Mouse (Mus musculus) liver, embryonic 15.5 days (tissue): ENCODE data around the gene Kdelr3. TPM values are rescaled to one million over a fixed set of nuclear protein-coding genes. Genes with fewer than 3 reads are reported as not detected.

Experiments
- ATAC-seq: fragments of 200-750 bp; cut with Nextera tagmentation; 2 replicates; pipeline ENCODE4 v1.8.0; 2017; ENCODE audit warnings: moderate number of reproducible peaks, mild to moderate bottlenecking, moderate library complexity; ENCODE audit not compliant: insufficient read depth
- H3K27ac ChIP-seq: fragments of 300-500 bp; sonication (generic); replicated peaks from 2 replicates; pipeline ENCODE4 v1.5.1; 2015; ENCODE audit warnings: mild to moderate bottlenecking, inconsistent platforms
- H3K27me3 ChIP-seq: fragments of 300-500 bp; sonication (generic); 2 replicates; pipeline ENCODE4 v1.6.1; 2015; ENCODE audit warnings: mild to moderate bottlenecking, inconsistent platforms
- H3K36me3 ChIP-seq: fragments of 300-500 bp; sonication (generic); replicated peaks from 2 replicates; pipeline ENCODE4 v1.6.1; 2015; ENCODE audit warnings: moderate library complexity, mild to moderate bottlenecking, inconsistent platforms
- H3K4me1 ChIP-seq: fragments of 300-500 bp; sonication (generic); replicated peaks from 2 replicates; pipeline ENCODE4 v1.6.1; 2015; ENCODE audit warnings: inconsistent platforms
- H3K4me2 ChIP-seq: fragments of 300-500 bp; sonication (generic); 2 replicates; pipeline ENCODE4 v1.6.1; 2015; ENCODE audit warnings: moderate library complexity, mild to moderate bottlenecking, inconsistent platforms
- H3K4me3 ChIP-seq: fragments of 300-500 bp; sonication (generic); replicated peaks from 2 replicates; pipeline ENCODE4 v1.5.1; 2015; ENCODE audit warnings: mild to moderate bottlenecking, inconsistent platforms
- H3K9ac ChIP-seq: fragments of 300-500 bp; sonication (generic); 2 replicates; pipeline ENCODE4 v1.6.1; 2015; ENCODE audit warnings: moderate library complexity, mild to moderate bottlenecking, inconsistent platforms
- H3K9me3 ChIP-seq: fragments of 300-500 bp; sonication (generic); replicated peaks from 2 replicates; pipeline ENCODE4 v1.6.1; 2016; ENCODE audit warnings: inconsistent platforms
- WGBS: fragments of 180-500 bp; shearing (Covaris S2); methylation state at CpG from one replicate; pipeline ENCODE4 v1.1.7; 2015; ENCODE audit warnings: mixed read lengths; ENCODE audit not compliant: insufficient replicate concordance; 5-methylcytosine and 5-hydroxymethylcytosine counted together
- microRNA-seq: library from miRNA; unstranded; fragments of <30 nt; microRNA quantifications from one replicate; pipeline ENCODE4, GENCODE M21; 2016
- polyA plus RNA-seq: library from polyadenylated mRNA; unstranded; fragments of >200 nt; fragmentation: Nextera tagmentation; extraction: Ambion mirVana; gene quantifications from 2 replicates; pipeline ENCODE4 v1.2.1, GENCODE M21; 2015

Kdelr3 gene
- polyA plus RNA-seq, 1 experiment from 2014 or later, result 5.3 TPM

DNA sequence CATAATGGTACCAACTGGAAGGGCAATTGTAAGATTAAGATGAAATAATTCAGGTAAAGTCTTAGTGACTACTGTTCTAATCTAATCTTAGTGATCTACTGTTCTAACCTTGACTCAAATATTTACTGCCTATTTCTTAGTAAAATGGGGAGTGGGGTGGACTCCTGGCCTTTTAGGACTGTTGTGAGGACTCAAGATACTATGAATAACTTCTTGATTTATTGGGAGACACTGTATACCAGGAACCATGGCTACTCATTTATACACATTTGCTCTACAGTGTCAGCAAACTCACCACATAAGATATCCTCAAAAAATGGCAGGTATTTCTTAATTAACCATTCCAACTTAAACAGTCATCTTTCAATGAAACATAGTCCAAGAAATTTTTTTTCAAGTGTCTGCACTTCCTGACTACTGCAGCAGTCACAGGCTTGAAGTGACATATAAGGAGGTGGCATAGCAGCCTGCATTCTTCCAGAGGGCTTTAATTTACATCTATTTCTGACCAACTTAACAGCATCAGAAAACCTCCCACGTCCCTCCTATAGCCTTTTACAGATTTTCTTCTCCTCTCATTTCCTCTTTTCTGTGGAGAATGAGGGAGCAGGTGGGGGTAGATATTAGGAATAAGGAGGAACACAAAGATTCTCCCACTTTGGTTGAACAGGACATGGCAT, 59.5 kb downstream of the Kdelr3 start:
- Histone ChIP-seq H3K36me3 (no peaks in the 10 kb centered on the region), H3K27me3 (no peaks in the 10 kb centered on the region), H3K9me3 (no peaks in the 10 kb centered on the region), H3K9ac (no peak overlapping the region), H3K4me3 (no peak overlapping the region), H3K27ac (no peak overlapping the region), H3K4me1 (no peaks in the 10 kb centered on the region), H3K4me2 (no peak overlapping the region)
- 20% methylated on average over 1 of the region's 1 CpGs for WGBS
- ATAC-seq, result no peak

- no peaks in the 10 kb centered on the region for H3K36me3 ChIP-seq
- no peak overlapping the region for H3K9ac ChIP-seq
- 69% methylated on average over 2 of the region's 2 CpGs for WGBS
These were observed 60.7 kb downstream of the Kdelr3 start for GRCm38 (mm10) chr15:79576947-79577346.

More at GRCm38 (mm10) chr15:79576947-79577346, 60.7 kb downstream of the Kdelr3 start:
- Histone ChIP-seq H3K4me3 (no peak overlapping the region), H3K4me1 (no peaks in the 10 kb centered on the region), H3K27ac (no peak overlapping the region), H3K9me3 (no peaks in the 10 kb centered on the region), H3K4me2 (no peak overlapping the region), H3K27me3 (no peaks in the 10 kb centered on the region)
- no peak for ATAC-seq

Small RNAs within 50 kb of the gene (microRNA-seq; reads per million reads assigned to microRNA genes)
- gene Gm44302, result not detected

Other genes starting within 250 kb of the Kdelr3 start
- gene Baiap2l2, start 230.9 kb upstream of the Kdelr3 start, polyA plus RNA-seq, result 2.4 and 2.7 TPM in 2 replicates
- gene Pla2g6, start 188.0 kb upstream of the Kdelr3 start, polyA plus RNA-seq, result 14.8 and 15.6 TPM in 2 replicates
- gene Maff, start 169.8 kb upstream of the Kdelr3 start, polyA plus RNA-seq, result 2.1 and 2.6 TPM in 2 replicates
- 11.6 and 11.7 TPM in 2 replicates for gene Tmem184b, start 112.8 kb upstream of the Kdelr3 start, polyA plus RNA-seq
- 8.0 and 9.2 TPM in 2 replicates for gene Csnk1e, start 60.8 kb upstream of the Kdelr3 start, polyA plus RNA-seq
- gene Kcnj4, start 11.2 kb upstream of the Kdelr3 start, polyA plus RNA-seq, result not detected in 2 replicates
- gene Ddx17, start 30.3 kb downstream of the Kdelr3 start, polyA plus RNA-seq, result 11.6 and 12.8 TPM in 2 replicates
- gene Dmc1, start 88.7 kb downstream of the Kdelr3 start, polyA plus RNA-seq, result 0.18 and 0.24 TPM in 2 replicates
- 0.05 and 0.12 TPM in 2 replicates for gene Fam227a, start 142.5 kb downstream of the Kdelr3 start, polyA plus RNA-seq
- 12.3 and 12.7 TPM in 2 replicates for gene Cby1, start 142.8 kb downstream of the Kdelr3 start, polyA plus RNA-seq
- 124 and 134 TPM in 2 replicates for gene Tomm22, start 154.4 kb downstream of the Kdelr3 start, polyA plus RNA-seq
- 20.1 and 22.3 TPM in 2 replicates for gene Josd1, start 171.5 kb downstream of the Kdelr3 start, polyA plus RNA-seq
- gene Gtpbp1, start 174.4 kb downstream of the Kdelr3 start, polyA plus RNA-seq, result 29.9 and 33.5 TPM in 2 replicates
- gene Sun2, start 226.1 kb downstream of the Kdelr3 start, polyA plus RNA-seq, result 2.1 and 2.6 TPM in 2 replicates